Mouse (Mus musculus) megakaryocyte, embryonic 14.5 days (primary cell): Measurements from ENCODE around the gene Gm17409.

Experiments
- FLI1 ChIP-seq: IDR thresholded peaks from 2 replicates; pipeline ENCODE4 v1.6.1; 2012; ENCODE audit warnings: low read length, inconsistent platforms, mixed read lengths
- GATA1 ChIP-seq: IDR thresholded peaks from 3 replicates; pipeline ENCODE4 v1.6.1; 2012; ENCODE audit warnings: mixed read lengths, low read length, inconsistent platforms, borderline replicate concordance

GRCm38 (mm10) chr2:58443163-58443562 lies 26.8 kb upstream of the Gm17409 start:
- TF ChIP-seq GATA1 (no peak), FLI1 (no peak)
